Mouse (Mus musculus) 416B (cell line): ENCODE measurements around the gene Gatad2b.

ENCODE experiments used
- DNase-seq: peaks from one replicate; pipeline ENCODE4 v3.0.0; 2011; ENCODE audit warnings: low read depth

Gene Gatad2b

GRCm38 (mm10) chr3:90309589-90309988 is 16.6 kb downstream of the Gatad2b start:
- peak; percentile 40 for DNase-seq

DNA sequence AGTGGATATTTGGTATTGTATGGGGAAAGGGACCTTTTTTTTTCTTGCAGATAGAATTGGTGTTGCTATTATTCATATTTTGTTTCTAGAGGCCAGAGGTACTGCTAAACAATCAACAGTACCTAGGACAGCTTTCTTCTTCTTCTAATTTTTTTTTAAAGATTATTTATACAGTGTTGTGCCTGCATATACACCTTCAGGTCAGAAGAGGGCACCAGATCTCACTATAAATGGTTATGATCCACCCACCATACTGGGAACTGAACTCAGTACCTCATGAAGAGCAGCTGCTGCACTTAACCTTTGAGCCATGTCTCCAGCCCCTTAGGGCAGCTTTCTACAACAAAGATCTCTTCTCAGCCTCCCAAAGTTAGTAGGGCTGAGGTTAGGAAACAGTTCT is 20.4 kb downstream of the Gatad2b start:
- DNase-seq: peak; percentile 62

DNA sequence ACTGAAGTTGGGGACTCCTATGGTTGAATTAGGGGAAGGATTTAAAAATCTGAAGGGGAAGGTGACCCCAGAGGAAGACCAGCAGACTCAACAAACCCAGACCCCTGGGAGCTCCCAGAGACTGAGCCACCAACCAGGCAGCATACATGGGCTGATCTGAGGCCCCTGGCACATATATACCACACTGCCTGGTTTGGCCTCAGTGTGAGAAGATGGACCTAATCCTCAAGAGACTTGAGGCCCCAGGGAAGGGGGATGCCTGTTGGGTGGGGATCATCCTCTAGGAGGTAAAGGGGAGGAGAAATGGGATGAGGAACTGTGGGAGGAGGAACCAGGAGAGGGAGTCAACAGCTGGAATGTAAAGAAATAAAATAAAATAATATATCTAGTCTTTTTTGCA is 21.3 kb downstream of the Gatad2b start:
- no peak for DNase-seq

GRCm38 (mm10) chr3:90322289-90322688 is 29.3 kb downstream of the Gatad2b start:
- DNase-seq: peak; percentile 81

- peak; percentile 78 for DNase-seq
Observed at GRCm38 (mm10) chr3:90323119-90323518, 30.1 kb downstream of the Gatad2b start.

DNA sequence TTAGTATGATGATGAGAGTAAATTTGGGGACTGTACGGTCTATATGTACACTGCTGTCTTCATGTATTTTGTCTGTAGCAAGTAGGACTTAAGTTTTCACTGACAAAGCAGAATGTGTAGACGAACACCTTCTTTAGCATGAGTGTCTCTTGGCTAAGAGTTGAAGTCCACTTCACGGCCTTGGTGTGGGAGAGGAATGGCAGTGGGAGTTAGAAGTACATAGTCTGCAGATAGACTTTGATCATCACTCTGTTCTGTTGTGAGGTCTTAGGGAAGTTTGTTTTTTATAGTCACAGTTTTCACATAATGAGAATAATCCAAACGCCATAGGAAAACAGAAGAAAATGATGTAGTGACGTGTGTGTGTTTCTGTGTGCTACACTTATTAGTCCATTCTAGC is 39.5 kb downstream of the Gatad2b start:
- DNase-seq: no peak

DNA sequence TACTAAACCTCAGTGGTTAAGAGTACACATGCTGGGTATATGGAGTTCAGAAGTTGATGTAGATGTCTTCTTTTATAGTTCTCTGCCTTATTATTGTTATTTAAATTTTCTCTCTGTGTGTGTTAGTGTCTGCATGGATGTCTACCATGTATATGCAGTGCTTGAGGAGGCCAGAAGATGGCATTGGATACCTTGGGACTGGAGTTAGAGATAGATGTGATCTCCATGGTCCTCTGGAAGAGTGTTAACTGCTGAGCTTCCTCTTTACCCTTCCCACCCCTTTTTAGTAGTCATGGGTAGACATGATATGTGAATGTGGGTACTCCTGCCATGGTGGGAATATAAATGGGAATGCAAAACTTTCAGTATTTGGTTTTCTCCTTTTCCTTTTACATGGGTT is 42.5 kb downstream of the Gatad2b start:
- peak; percentile 54 for DNase-seq

GRCm38 (mm10) chr3:90338190-90338589 is 45.2 kb downstream of the Gatad2b start:
- DNase-seq: peak; percentile 71

GRCm38 (mm10) chr3:90340177-90340576 is 47.2 kb downstream of the Gatad2b start:
- DNase-seq: no peak

DNA sequence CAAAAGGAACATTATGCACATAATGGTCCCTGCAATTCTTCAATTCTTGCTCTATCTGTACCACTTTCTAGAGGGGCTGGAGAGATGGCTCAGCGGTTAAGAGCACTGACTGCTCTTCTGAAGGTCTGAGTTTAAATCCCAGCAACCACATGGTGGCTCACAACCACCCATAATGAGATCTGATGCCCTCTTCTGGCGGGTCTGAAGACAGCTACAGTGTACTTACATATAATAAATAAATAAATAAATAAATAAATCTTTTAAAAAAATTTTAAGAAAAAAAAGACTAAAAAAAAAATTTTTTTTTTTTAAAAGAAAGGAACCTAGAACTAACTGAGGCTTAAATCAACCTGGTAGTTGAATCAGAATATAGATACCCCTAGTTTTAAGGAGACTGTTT is 49.9 kb downstream of the Gatad2b start:
- DNase-seq: peak; percentile 71

- peak; percentile 38 for DNase-seq
Observed at GRCm38 (mm10) chr3:90347847-90348246, 54.9 kb downstream of the Gatad2b start.

DNA sequence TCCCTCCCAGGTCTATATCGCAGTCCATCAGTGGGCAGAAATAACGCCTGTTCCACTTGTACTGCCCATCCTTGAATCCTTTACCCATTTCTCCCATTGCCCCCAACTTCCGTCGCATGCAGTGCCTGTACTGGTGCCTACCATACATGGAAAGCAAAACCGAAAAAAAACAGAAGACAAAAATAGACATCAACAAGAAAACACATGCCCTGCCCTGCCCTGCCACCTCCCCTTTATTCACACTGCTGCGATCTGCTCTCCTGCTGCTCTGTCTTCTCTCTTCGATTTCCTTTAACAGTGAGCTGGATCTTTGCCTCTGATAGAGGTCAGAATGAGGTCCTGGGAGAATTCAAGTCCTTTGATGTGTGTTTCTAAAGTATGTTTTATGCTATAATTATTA is 65.0 kb downstream of the Gatad2b start:
- no peak for DNase-seq

GRCm38 (mm10) chr3:90359230-90359629 is 66.3 kb downstream of the Gatad2b start:
- DNase-seq: peak; percentile 72

DNA sequence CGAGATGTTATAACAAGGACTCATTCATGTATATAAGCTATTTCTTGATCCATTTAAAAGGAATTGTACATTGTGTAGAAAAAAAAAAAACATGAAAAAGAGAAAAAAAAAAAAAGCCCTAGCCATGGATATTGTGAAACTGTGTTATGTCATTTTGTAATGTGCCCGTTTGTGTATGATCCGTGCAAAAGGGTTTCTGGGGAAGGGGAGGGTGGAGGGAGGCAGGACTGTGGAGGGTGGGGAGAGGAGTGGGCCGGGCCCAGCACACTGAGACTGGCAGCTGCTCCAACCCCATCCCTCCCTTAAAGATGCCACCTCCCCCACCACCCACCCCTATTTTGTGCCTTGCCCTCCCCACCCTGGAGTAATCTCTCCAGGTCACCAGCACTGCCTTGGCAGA is 68.5 kb downstream of the Gatad2b start:
- no peak for DNase-seq

GRCm38 (mm10) chr3:90362346-90362745 is 69.4 kb downstream of the Gatad2b start:
- peak; percentile 31 for DNase-seq

DNA sequence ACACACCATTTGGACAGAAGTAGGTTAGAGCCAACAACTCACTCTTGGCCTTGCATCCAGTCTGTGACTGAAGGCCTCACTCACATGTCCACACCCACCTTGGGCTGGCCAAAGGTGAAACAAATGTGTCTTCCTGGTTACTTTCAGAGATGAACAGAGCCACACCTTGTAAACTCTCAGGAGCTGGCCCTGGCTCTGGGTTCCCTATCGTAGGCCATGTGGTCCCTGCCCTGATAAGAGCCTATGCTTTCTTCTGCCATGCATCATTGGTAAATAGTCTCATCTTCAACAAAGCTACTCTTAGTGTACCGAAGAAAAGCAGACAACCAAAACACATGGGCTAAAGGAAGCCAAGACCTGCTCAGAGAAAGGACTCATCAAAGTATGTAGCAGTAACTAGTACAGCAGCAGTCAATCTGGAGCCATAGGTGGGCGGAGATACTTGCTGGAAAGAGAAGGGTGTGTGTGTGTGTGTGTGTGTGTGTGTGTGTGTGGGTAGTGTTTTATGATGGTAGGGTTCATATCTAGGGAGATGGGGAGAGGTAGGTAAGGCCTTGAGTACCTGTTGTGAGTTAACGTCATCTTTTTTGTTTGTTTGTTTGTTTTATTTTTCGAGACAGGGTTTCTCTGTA is 74.1 kb downstream of the Gatad2b start:
- no peak for DNase-seq

DNA sequence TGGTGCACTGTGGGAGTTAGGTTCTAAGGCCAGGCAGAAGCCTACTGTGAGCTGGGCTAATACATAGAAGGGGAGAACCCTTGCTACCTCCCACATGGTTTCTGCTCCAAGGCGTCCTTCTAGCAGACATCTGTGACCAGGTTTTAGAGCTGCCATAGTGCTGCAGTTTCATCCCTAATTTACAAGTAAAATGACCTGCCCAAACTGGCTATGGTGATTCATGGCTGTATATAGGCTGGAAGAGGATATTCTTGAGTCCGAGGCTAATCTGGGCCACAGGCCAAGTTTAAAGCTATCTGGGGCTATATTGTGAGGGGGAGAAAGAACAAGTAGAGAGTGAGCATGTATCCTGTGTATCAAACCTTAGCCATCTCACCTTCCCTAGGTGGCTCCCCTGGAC is 76.1 kb downstream of the Gatad2b start:
- DNase-seq: peak; percentile 33

GRCm38 (mm10) chr3:90371857-90372256 is 78.9 kb downstream of the Gatad2b start:
- no peak for DNase-seq

DNA sequence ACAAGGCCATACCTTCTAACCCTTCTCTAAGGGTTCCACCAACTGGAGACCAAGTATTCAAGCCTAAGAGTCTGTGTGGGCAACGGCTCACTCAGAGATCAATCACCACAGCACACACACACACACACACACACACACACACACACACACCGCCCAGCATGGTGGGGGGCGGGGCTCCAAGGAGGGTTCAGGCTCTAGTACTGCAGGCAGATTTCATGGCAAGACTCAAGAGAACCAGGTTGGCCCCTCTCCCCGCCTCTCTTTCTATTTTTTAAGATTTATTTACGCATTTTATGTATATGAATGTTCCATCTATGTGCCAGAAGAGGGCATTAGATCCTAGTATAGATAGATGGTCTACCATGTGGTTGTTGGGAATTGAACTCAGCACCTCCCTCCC is 79.8 kb downstream of the Gatad2b start:
- DNase-seq: no peak

- peak; percentile 92 for DNase-seq
Observed at GRCm38 (mm10) chr3:90373432-90374028, 80.6 kb downstream of the Gatad2b start.

- DNase-seq: peak; percentile 20
Observed at GRCm38 (mm10) chr3:90374368-90374767, 81.4 kb downstream of the Gatad2b start.

GRCm38 (mm10) chr3:90375562-90376246 is 82.7 kb downstream of the Gatad2b start:
- no peak for DNase-seq

DNA sequence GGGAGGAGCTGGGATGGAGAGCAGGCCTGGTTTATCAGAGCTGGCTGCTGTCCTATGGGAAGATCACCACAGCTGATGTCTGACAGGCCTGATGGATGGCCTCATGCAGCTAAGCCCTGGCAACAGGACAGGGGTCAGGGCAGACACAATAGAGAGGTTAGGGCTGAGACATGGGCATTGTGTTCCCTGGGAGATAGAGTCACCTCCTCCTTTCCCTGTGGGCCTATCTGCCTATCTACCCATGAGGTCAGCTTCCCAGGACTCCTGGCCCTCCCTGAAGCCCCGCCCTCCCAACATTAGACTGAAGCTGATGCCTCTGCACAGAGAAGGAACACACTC is 83.2 kb downstream of the Gatad2b start:
- DNase-seq: no peak

DNA sequence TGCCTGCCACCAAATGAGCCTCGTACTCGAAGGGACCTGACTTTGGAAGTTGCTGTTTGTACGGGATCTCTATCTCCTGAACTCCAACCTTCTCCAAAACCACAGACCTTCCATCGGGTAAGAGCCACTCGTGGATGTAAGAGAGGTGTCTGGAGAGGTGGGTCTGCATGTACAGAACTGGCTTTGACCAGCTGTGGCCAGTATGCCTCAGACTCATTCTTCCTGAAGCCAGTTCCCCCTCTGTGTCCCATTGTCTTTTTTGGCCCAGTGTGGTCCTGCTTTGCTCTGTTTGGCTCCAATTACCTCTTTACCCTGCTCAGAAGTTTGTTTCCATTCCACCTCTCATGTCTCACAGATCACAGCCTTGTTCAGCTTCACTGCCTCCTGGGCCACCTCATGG is 85.5 kb downstream of the Gatad2b start:
- no peak for DNase-seq
